Mouse (Mus musculus): ENCODE data around the gene Adam17. TPM values are rescaled to one million over a fixed set of nuclear protein-coding genes. Genes with fewer than 3 reads are reported as not detected.
A peak's percentile ranks its signal among the peaks of the same experiment; 100 is the strongest.

Adam17 gene
- polyA plus RNA-seq, 1 experiment from 2014 or later, result 9.9 TPM

DNA sequence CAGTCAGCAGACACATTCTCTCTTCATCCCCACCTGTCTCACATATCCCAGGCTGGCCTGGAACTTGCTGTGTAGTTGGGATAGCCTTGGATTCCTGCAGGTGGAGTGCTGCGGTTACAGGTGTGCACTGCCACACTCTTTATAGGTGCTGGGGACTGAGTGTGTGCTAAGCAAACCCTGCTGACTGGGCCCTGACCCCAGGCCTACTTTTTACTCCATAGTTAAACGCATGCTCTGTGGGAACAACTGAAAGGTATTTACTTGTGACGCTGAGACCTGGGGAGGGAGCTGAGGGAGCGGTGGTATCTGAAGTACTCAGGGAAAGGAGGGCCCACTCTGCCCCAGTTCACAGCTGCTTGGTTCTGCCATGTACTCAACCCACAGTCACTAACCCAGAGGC is 51.1 kb downstream of the Adam17 start:
- DNase-seq (no peak), ATAC-seq (no peak)
- Histone ChIP-seq H3K9me3 (ENCODE audit: low read length) (no peaks in the 10 kb centered on the region), H3K4me2 (ENCODE audit: low read depth, low read length) (no peak overlapping the region), H3K27ac (ENCODE audit: low read depth) (no peak overlapping the region), H3K4me1 (ENCODE audit: insufficient read depth) (peaks cover 10% of the 10 kb centered on the region), H3K36me3 (replicated peaks; ENCODE audit: insufficient read depth, low read length) (peaks cover 45% of the 10 kb centered on the region), H3K4me3 (ENCODE audit: low read depth, low read length) (no peak overlapping the region), H3K27me3 (ENCODE audit: insufficient read depth, low read length) (no peaks in the 10 kb centered on the region), H3K9ac (replicated peaks) (no peak overlapping the region)
- TF ChIP-seq EP300 (IDR thresholded peaks at IDR 0.05; ENCODE audit: low read depth), result no peak
- TF ChIP-seq CTCF (IDR thresholded peaks at IDR 0.05; ENCODE audit: low read depth), result no peak
- WGBS (ENCODE audit: insufficient replicate concordance), result 75% methylated on average over 4 of the region's 4 CpGs

DNA sequence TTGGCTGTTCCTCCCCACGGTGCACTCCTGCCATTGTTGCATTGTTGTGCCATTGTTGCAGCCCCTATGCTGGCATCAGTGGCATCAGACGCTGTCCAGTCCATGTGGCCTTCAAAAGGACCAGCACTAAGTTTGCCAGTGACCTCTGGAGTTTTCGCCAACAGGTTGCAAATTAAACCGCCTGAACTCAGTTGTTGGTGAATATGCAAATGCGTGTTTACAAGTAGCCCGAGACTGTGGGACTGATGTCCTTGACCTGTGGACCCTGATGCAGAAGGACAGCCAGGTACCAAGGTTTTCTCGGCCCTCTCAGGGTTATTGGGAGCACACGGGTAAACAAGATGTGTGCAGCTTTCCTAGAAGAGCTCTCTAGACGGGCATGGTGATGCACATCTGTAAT is 52.3 kb downstream of the Adam17 start:
- no peak overlapping the region for H3K4me2 ChIP-seq (ENCODE audit: low read depth, low read length)

DNA sequence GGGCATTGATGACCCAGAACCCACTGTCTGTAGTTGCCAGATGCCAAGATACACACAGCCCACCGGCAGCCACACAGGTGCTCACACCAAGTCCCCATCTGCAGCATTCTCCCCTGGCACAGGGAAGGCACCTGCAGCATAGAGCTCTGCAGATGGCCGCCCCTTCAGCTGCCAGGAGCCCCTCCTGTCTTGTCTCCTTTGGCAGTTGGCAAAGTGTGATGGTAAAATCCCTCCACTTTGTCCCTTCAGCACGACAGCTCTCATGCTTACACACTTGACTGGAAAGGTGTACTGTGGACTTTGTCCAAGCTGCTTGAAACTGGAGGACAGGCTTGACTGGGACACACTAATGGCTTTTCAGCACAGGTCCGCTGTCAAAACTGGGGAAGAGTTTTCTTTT is 53.1 kb downstream of the Adam17 start:
- Histone ChIP-seq H3K9me3 (ENCODE audit: low read length) (no peaks in the 10 kb centered on the region), H3K27ac (ENCODE audit: low read depth) (no peak overlapping the region), H3K36me3 (replicated peaks; ENCODE audit: insufficient read depth, low read length) (peaks cover 28% of the 10 kb centered on the region), H3K27me3 (ENCODE audit: insufficient read depth, low read length) (no peaks in the 10 kb centered on the region), H3K4me2 (ENCODE audit: low read depth, low read length) (no peak overlapping the region), H3K4me3 (ENCODE audit: low read depth, low read length) (no peak overlapping the region), H3K9ac (replicated peaks) (no peak overlapping the region), H3K4me1 (ENCODE audit: insufficient read depth) (peaks cover 19% of the 10 kb centered on the region)
- 75% methylated on average over 4 of the region's 4 CpGs for WGBS (ENCODE audit: insufficient replicate concordance)
- ATAC-seq (no peak), DNase-seq (no peak)
- TF ChIP-seq CTCF (IDR thresholded peaks at IDR 0.05; ENCODE audit: low read depth), result no peak
- TF ChIP-seq EP300 (IDR thresholded peaks at IDR 0.05; ENCODE audit: low read depth), result no peak

More for the DNA sequence above, 52.3 kb downstream of the Adam17 start:
- Histone ChIP-seq H3K4me3 (ENCODE audit: low read depth, low read length) (no peak overlapping the region), H3K9me3 (ENCODE audit: low read length) (no peaks in the 10 kb centered on the region), H3K27me3 (ENCODE audit: insufficient read depth, low read length) (no peaks in the 10 kb centered on the region), H3K9ac (replicated peaks) (no peak overlapping the region), H3K27ac (ENCODE audit: low read depth) (no peak overlapping the region), H3K36me3 (replicated peaks; ENCODE audit: insufficient read depth, low read length) (peaks cover 34% of the 10 kb centered on the region), H3K4me1 (ENCODE audit: insufficient read depth) (peaks cover 15% of the 10 kb centered on the region)
- ATAC-seq, result no peak
- WGBS (ENCODE audit: insufficient replicate concordance), result 71% methylated on average over 9 of the region's 9 CpGs
- no peak for DNase-seq
- TF ChIP-seq EP300 (IDR thresholded peaks at IDR 0.05; ENCODE audit: low read depth) (no peak), CTCF (IDR thresholded peaks at IDR 0.05; ENCODE audit: low read depth) (no peak)

DNA sequence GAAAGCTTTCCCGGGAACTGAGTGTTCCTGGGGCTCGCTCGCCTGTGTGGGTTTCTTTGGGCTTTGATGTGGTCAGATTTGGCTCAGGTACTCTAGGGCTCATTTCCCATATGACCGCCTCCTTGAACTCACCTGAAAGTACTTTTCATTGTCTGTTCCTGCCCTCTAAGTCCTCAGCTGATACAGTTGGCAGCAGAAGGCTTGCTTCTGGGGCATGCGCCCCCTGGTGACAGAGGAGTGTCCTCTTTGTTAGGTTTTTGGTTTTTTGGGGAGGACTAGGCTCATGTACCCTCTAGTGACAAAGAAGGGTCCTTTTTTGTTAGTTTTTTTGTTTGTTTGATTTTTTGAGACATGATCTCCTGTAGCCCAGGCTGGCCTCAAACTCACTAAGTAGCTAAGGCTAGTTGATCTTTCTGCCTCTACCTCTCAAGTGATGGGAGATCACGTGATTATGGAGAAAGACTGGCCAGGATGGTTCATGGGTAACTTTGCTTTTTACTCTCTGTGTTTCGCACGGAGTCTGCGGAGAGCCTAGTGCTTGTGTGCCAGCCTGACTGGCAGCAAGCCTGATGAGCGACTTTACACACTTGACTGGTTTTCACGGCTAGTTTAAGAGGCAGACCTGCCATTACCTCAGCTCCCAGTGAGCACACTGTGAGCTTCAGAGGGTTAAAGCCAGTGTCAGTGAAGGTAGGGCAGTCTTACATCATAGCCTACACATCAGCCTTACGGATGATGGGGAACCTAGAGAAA is 55.1 kb downstream of the Adam17 start:
- Histone ChIP-seq H3K4me1 (ENCODE audit: insufficient read depth) (peaks cover 19% of the 10 kb centered on the region), H3K4me2 (ENCODE audit: low read depth, low read length) (no peak overlapping the region), H3K27ac (ENCODE audit: low read depth) (no peak overlapping the region), H3K9ac (replicated peaks) (no peak overlapping the region), H3K4me3 (ENCODE audit: low read depth, low read length) (no peak overlapping the region), H3K9me3 (ENCODE audit: low read length) (no peaks in the 10 kb centered on the region), H3K36me3 (replicated peaks; ENCODE audit: insufficient read depth, low read length) (peaks cover 40% of the 10 kb centered on the region), H3K27me3 (ENCODE audit: insufficient read depth, low read length) (no peaks in the 10 kb centered on the region)
- WGBS (ENCODE audit: insufficient replicate concordance), result 79% methylated on average over 12 of the region's 12 CpGs
- DNase-seq (peak; percentile 70), ATAC-seq (no peak)
- TF ChIP-seq CTCF (IDR thresholded peaks at IDR 0.05; ENCODE audit: low read depth), result peak; percentile 87
- no peak for TF ChIP-seq EP300 (IDR thresholded peaks at IDR 0.05; ENCODE audit: low read depth)

DNA sequence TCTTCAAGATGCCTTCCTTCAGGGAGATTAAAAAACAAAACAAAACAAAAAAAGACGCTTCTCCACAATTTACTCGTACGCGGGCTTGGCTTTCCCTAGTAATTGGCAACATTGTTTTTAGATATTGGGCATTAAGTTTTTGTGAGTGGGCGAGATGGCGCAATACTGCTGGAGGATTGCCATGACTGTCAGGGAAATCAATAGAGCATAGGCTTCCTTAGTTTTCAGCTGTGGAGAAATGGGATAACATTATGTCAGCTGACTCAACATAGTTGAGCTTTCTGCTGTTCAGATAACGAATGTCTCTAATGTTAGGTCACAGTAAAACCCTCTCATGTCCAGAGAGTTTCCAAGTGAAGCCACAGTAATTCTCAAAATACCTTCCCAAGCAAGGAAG is 56.6 kb downstream of the Adam17 start:
- TF ChIP-seq CTCF (IDR thresholded peaks at IDR 0.05; ENCODE audit: low read depth) (no peak), EP300 (IDR thresholded peaks at IDR 0.05; ENCODE audit: low read depth) (no peak)
- H3K36me3 ChIP-seq (replicated peaks; ENCODE audit: insufficient read depth, low read length), result peaks cover 39% of the 10 kb centered on the region
- H3K9ac ChIP-seq (replicated peaks), result peak overlapping the region; percentile 85
- peaks cover 19% of the 10 kb centered on the region for H3K4me1 ChIP-seq (ENCODE audit: insufficient read depth)
- ATAC-seq (peak; percentile 49), DNase-seq (peak; percentile 61)
- no peaks in the 10 kb centered on the region for H3K27me3 ChIP-seq (ENCODE audit: insufficient read depth, low read length)
- WGBS (ENCODE audit: insufficient replicate concordance), result 19% methylated on average over 7 of the region's 7 CpGs
- peak overlapping the region; percentile 92 for H3K4me2 ChIP-seq (ENCODE audit: low read depth, low read length)
- no peaks in the 10 kb centered on the region for H3K9me3 ChIP-seq (ENCODE audit: low read length)
- H3K27ac ChIP-seq (ENCODE audit: low read depth), result peak overlapping the region; percentile 76
- H3K4me3 ChIP-seq (ENCODE audit: low read depth, low read length), result peak overlapping the region; percentile 71

DNA sequence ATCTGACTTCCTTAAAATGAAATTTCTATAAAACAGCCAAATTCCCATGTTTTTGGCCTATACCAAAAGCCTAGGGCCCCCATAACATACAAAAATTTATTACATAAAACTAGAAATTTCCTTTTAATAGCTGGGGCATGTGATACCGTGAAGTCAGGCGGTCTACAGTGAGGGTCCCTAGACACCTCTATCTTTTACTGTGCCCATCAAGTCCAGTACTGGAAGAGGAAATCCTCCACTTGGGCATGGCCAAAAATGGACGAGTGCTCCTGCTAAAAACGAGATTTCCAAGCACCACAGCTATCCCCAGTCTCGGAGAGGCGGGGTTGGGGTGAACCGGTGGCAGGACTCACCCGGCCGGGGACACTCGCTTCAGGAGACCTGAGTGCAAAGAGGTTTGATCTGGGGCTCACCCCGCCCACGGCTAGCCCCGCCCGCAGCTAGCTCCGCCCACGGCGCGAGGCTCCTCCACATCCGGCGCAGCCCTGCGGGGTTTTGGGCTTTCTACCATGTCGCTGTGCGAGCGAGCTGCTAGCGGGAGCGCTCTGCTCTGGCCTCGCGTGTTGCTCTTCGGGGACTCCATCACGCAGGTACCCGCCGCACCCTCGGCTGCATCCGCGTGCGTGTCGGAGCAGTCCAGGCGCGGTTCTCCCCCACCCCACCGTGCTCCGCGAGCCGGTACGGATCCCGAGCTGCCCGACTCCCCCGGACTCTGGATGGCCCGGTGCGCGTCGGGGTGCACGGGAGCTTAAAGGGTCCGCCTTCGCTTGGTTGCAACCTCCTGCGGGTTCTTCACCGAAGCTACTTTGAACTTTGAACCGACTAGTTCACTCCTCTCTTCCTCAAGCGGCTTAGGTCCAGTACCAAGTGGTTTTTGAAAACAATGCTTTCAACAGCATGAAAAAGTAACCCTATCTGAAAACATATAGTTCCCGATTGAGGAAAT is 57.2 kb downstream of the Adam17 start, which contains the start of gene Iah1:
Gene Iah1, plus strand, starts transcription at position 467 of the 946 bp plus-strand sequence.
- H3K4me3 ChIP-seq (ENCODE audit: low read depth, low read length), result peak within 1 kb of the TSS; percentile 71
- 3% methylated on average over 56 of the region's 59 CpGs for WGBS (ENCODE audit: insufficient replicate concordance)
- no peaks in the 10 kb centered on the region for H3K27me3 ChIP-seq (ENCODE audit: insufficient read depth, low read length)
- peaks cover 33% of the 10 kb centered on the region for H3K36me3 ChIP-seq (replicated peaks; ENCODE audit: insufficient read depth, low read length)
- H3K9me3 ChIP-seq (ENCODE audit: low read length), result no peaks in the 10 kb centered on the region
- DNase-seq, result peak; percentile 93
- H3K27ac ChIP-seq (ENCODE audit: low read depth), result peak within 1 kb of the TSS; percentile 76
- TF ChIP-seq EP300 (IDR thresholded peaks at IDR 0.05; ENCODE audit: low read depth) (no peak), CTCF (IDR thresholded peaks at IDR 0.05; ENCODE audit: low read depth) (no peak)
- H3K4me2 ChIP-seq (ENCODE audit: low read depth, low read length), result peak within 1 kb of the TSS; percentile 92
- peak; percentile 95 for ATAC-seq
- peak within 1 kb of the TSS; percentile 85 for H3K9ac ChIP-seq (replicated peaks)
- H3K4me1 ChIP-seq (ENCODE audit: insufficient read depth), result peaks cover 19% of the 10 kb centered on the region
